Mouse (Mus musculus) megakaryocyte, embryonic 14.5 days (primary cell): ENCODE measurements around the gene Hspa5.

Experiments
- FLI1 ChIP-seq: IDR thresholded peaks from 2 replicates; pipeline ENCODE4 v1.6.1; 2012; ENCODE audit warnings: low read length, inconsistent platforms, mixed read lengths
- GATA1 ChIP-seq: IDR thresholded peaks from 3 replicates; pipeline ENCODE4 v1.6.1; 2012; ENCODE audit warnings: mixed read lengths, low read length, inconsistent platforms, borderline replicate concordance

GRCm38 (mm10) chr2:34808057-34808456 is 36.3 kb downstream of the Hspa5 start:
- TF ChIP-seq GATA1 = no peak
- no peak for TF ChIP-seq FLI1
